Mouse (Mus musculus) MEL (cell line): ENCODE results near the gene Eef1a2. TPM values are rescaled to one million over a fixed set of nuclear protein-coding genes. Genes with fewer than 3 reads are reported as not detected.

ENCODE experiments used
- DNase-seq: peaks from one replicate; pipeline ENCODE4 v3.0.0; 2011; ENCODE audit warnings: low read depth, low spot score
- H3K27ac ChIP-seq: 2 replicates; pipeline ENCODE4 v1.5.1; 2012; ENCODE audit warnings: low read depth, mild to moderate bottlenecking, control low read depth, low read length, moderate library complexity; ENCODE audit not compliant: control insufficient read depth
- H3K27me3 ChIP-seq, 2 experiments: fragments of 150-350 bp in 1 of 2; sonication (generic) in 1 of 2; 2 replicates each; pipeline ENCODE4 v1.6.1; 2012; ENCODE audit warnings: low read length in 2 of 2, mild to moderate bottlenecking in 2 of 2, improper control_type of control experiment in 1 of 2, moderate library complexity in 1 of 2; ENCODE audit not compliant: insufficient read depth in 2 of 2, control insufficient read depth in 1 of 2
- H3K36me3 ChIP-seq, 2 experiments: 2 replicates each; pipeline ENCODE4 v1.6.1; 2012 to 2014; ENCODE audit warnings: low read length in 2 of 2, improper control_type of control experiment in 1 of 2, inconsistent platforms in 1 of 2, mild to moderate bottlenecking in 1 of 2; ENCODE audit not compliant: insufficient read depth in 2 of 2, control insufficient read depth in 1 of 2
- H3K4me1 ChIP-seq, 2 experiments: fragments of 150-350 bp in 1 of 2; sonication (generic) in 1 of 2; 2 replicates each; pipeline ENCODE4 v1.6.1; 2012; ENCODE audit warnings: low read length in 2 of 2, improper control_type of control experiment in 1 of 2, mild to moderate bottlenecking in 1 of 2; ENCODE audit not compliant: insufficient read depth in 2 of 2, control insufficient read depth in 1 of 2
- H3K4me3 ChIP-seq, 2 experiments: fragments of 150-350 bp in 1 of 2; sonication (generic) in 1 of 2; 2 replicates each; pipeline ENCODE4 v1.5.1; 2012; ENCODE audit warnings: low read depth in 2 of 2, low read length in 2 of 2, mild to moderate bottlenecking in 2 of 2, moderate library complexity in 2 of 2, control low read depth in 1 of 2, improper control_type of control experiment in 1 of 2; ENCODE audit not compliant: control insufficient read depth in 1 of 2, insufficient read depth in 1 of 2
- H3K79me2 ChIP-seq: 2 replicates; pipeline ENCODE4 v1.6.1; 2012; ENCODE audit warnings: mild to moderate bottlenecking, low read length, moderate library complexity; ENCODE audit not compliant: control insufficient read depth, poor library complexity, insufficient read depth
- H3K9ac ChIP-seq: 2 replicates; pipeline ENCODE4 v1.6.1; 2012; ENCODE audit warnings: low read depth, mild to moderate bottlenecking, control low read depth, low read length, moderate library complexity; ENCODE audit not compliant: control insufficient read depth, poor library complexity, severe bottlenecking
- H3K9me3 ChIP-seq: fragments of 150-350 bp; sonication (generic); replicated peaks from 2 replicates; pipeline ENCODE4 v1.6.1; 2012; ENCODE audit warnings: mild to moderate bottlenecking, low read length, improper control_type of control experiment, moderate library complexity; ENCODE audit not compliant: insufficient read depth
- CHD2 ChIP-seq: IDR thresholded peaks from 2 replicates; pipeline ENCODE4 v1.6.1; 2011; ENCODE audit warnings: low read length, improper control_type of control experiment
- GABPA ChIP-seq: IDR thresholded peaks from 2 replicates; pipeline ENCODE4 v1.6.1; 2012; ENCODE audit warnings: low read depth, mild to moderate bottlenecking, inconsistent platforms, low read length, improper control_type of control experiment, moderate library complexity
- GATA1 ChIP-seq: IDR thresholded peaks from 2 replicates; pipeline ENCODE4 v1.6.1; 2011; ENCODE audit warnings: low read depth, low read length, improper control_type of control experiment
- HCFC1 ChIP-seq: IDR thresholded peaks from 2 replicates; pipeline ENCODE4 v1.6.1; 2012; ENCODE audit warnings: low read depth, mild to moderate bottlenecking, inconsistent platforms, low read length, improper control_type of control experiment, moderate library complexity
- JUND ChIP-seq: IDR thresholded peaks from 2 replicates; pipeline ENCODE4 v1.6.1; 2011; ENCODE audit warnings: low read depth, mild to moderate bottlenecking, improper control_type of control experiment, low read length
- KAT2A ChIP-seq: conservative IDR thresholded peaks from 2 replicates; pipeline ENCODE4 v1.6.1; 2012; ENCODE audit warnings: low read depth, low read length, improper control_type of control experiment, inconsistent platforms
- MAFK ChIP-seq: IDR thresholded peaks from 2 replicates; pipeline ENCODE4 v1.6.1; 2011; ENCODE audit warnings: low read depth, mild to moderate bottlenecking, low read length, improper control_type of control experiment, borderline replicate concordance
- MAX ChIP-seq: IDR thresholded peaks from 2 replicates; pipeline ENCODE4 v1.6.1; 2011; ENCODE audit warnings: low read length, improper control_type of control experiment
- MEF2A ChIP-seq: IDR thresholded peaks from 2 replicates; pipeline ENCODE4 v1.6.1; 2014; ENCODE audit warnings: low read depth, mild to moderate bottlenecking, inconsistent platforms, low read length, improper control_type of control experiment; ENCODE audit not compliant: poor library complexity, insufficient replicate concordance, severe bottlenecking; ENCODE audit errors: extremely low read depth
- MYC ChIP-seq: IDR thresholded peaks from 2 replicates; pipeline ENCODE4 v1.6.1; 2011; ENCODE audit warnings: low read depth, mild to moderate bottlenecking, low read length, improper control_type of control experiment, moderate library complexity
- NELFE ChIP-seq: IDR thresholded peaks from 2 replicates; pipeline ENCODE4 v1.6.1; 2011; ENCODE audit warnings: low read depth, low read length, improper control_type of control experiment
- NRF1 ChIP-seq: IDR thresholded peaks from 2 replicates; pipeline ENCODE4 v1.6.1; 2014; ENCODE audit warnings: low read depth, mild to moderate bottlenecking, inconsistent platforms, low read length, improper control_type of control experiment, moderate library complexity; ENCODE audit not compliant: poor library complexity, insufficient read depth, severe bottlenecking
- POLR2AphosphoS2 ChIP-seq: IDR thresholded peaks from 2 replicates; pipeline ENCODE4 v1.6.1; 2011; ENCODE audit warnings: low read length, improper control_type of control experiment
- POLR2AphosphoS5 ChIP-seq: IDR thresholded peaks from 2 replicates; pipeline ENCODE4 v1.6.1; 2012; ENCODE audit warnings: low read depth, borderline replicate concordance, mild to moderate bottlenecking, inconsistent platforms, low read length, moderate library complexity, mixed read lengths
- RCOR1 ChIP-seq: IDR thresholded peaks from 2 replicates; pipeline ENCODE4 v1.6.1; 2012; ENCODE audit warnings: low read depth, mild to moderate bottlenecking, inconsistent platforms, low read length, improper control_type of control experiment
- TBP ChIP-seq: IDR thresholded peaks from 2 replicates; pipeline ENCODE4 v1.8.0; 2011; ENCODE audit warnings: low read depth, low read length, improper control_type of control experiment
- USF1 ChIP-seq: IDR thresholded peaks from 2 replicates; pipeline ENCODE4 v1.6.1; 2014; ENCODE audit warnings: low read depth, mild to moderate bottlenecking, inconsistent platforms, low read length, improper control_type of control experiment, moderate library complexity
- ZNF384 ChIP-seq: IDR thresholded peaks from 2 replicates; pipeline ENCODE4 v1.6.1; 2012; ENCODE audit warnings: low read depth, mild to moderate bottlenecking, inconsistent platforms, low read length, improper control_type of control experiment
- polyA plus RNA-seq, 2 experiments: library from polyadenylated mRNA; stranded (reverse) in 1 of 2; unstranded in 1 of 2; fragments of >175 nt in 1 of 2; fragments of >200 nt in 1 of 2; gene quantifications; 2 replicates each; pipeline versions ENCODE4 v1.2.1 to v1.2.4; 2012; ENCODE audit warnings: low replicate concordance in 2 of 2, low read depth in 1 of 2; ENCODE audit not compliant: insufficient read length in 2 of 2, insufficient read depth in 1 of 2, missing spikeins in 1 of 2
- total RNA-seq: library from RNA; depleted of rRNA; stranded (reverse); fragments of 300-350 nt; gene quantifications from 2 replicates; pipeline ENCODE4 v1.2.3, GENCODE M21; 2012

Gene Eef1a2
- total and polyA plus RNA-seq, 3 experiments: not detected

DNA sequence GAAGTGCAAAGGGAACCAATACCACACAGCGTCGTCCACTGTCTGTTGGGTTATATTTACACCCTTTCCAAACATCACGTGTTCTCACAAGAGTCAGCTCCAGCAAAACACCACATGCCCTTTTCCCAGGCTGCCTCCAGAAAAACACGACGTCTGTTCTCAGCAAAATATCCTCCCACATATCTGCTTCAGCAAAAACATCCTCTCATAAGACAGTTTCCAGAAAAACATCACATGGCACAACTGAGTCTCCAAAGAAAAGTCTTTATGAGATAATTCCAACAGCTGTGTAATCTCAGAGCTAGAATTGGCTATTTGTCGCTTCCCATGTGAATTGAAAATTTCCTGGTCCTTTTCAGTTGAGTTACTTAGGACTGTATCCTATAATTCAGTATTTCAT, 24.1 kb upstream of the Eef1a2 start:
- peaks cover 0 to 5% of the 10 kb centered on the region in 2 experiments; a peak in 1 of 4 replicates for H3K36me3 ChIP-seq
- H3K27ac ChIP-seq: no peak overlapping the region
- TF ChIP-seq USF1: no peak
- TF ChIP-seq NRF1: no peak
- no peak for TF ChIP-seq NELFE
- TF ChIP-seq MEF2A: no peak
- no peak for TF ChIP-seq HCFC1
- no peak for TF ChIP-seq POLR2AphosphoS2
- TF ChIP-seq JUND: no peak
- no peak for TF ChIP-seq CHD2
- no peak for TF ChIP-seq MAFK
- TF ChIP-seq GABPA: no peak
- TF ChIP-seq POLR2AphosphoS5: no peak
- no peak for TF ChIP-seq GATA1
- TF ChIP-seq RCOR1: no peak
- no peak for TF ChIP-seq KAT2A
- TF ChIP-seq MAX: no peak
- no peak for TF ChIP-seq ZNF384
- TF ChIP-seq TBP: no peak
- no peak overlapping the region for H3K9ac ChIP-seq
- H3K79me2 ChIP-seq: no peaks in the 10 kb centered on the region
- H3K4me3 ChIP-seq: no peak overlapping the region
- no peaks in the 10 kb centered on the region for H3K4me1 ChIP-seq
- DNase-seq: no peak
- no peaks in the 10 kb centered on the region; a peak in 1 of 4 replicates for H3K27me3 ChIP-seq
- no peaks in the 10 kb centered on the region for H3K9me3 ChIP-seq

DNA sequence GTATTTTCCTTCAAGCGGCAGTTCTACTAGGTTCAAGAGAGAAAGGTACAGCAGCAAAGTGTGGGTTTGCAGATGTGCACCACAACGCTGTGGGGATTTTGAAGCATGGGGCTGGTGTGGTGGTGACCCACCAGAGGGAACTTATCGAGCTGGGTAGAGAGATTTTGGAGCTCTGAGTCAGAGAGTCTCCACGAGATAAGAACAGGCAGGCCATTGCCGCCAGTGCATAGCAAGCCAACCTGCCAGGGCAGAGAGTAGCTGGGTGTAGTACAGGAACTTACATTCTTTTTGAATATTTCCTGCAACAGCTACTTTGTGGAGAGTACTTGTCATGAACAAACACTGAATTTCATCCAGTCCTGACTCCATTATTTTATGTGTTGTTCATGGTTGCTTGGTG, 21.7 kb upstream of the Eef1a2 start:
- TF ChIP-seq GATA1: peak; percentile 70
- TF ChIP-seq MYC: no peak
- TF ChIP-seq, all 39 proteins: peak for 1
- no peaks in the 10 kb centered on the region for H3K4me1 ChIP-seq
- H3K4me3 ChIP-seq: peak overlapping the region; percentile 18 to 21; a peak in 1 of 4 replicates
- H3K79me2 ChIP-seq: no peaks in the 10 kb centered on the region
- no peak overlapping the region for H3K27ac ChIP-seq
- no peaks in the 10 kb centered on the region; a peak in 1 of 4 replicates for H3K27me3 ChIP-seq
- peak; percentile 59 for DNase-seq
- no peak overlapping the region for H3K9ac ChIP-seq
- peaks cover 0 to 5% of the 10 kb centered on the region in 2 experiments; a peak in 1 of 4 replicates for H3K36me3 ChIP-seq
- H3K9me3 ChIP-seq: no peaks in the 10 kb centered on the region
